Mouse (Mus musculus) liver, embryonic 12.5 days (tissue): Measurements from ENCODE around the gene Tuba3a. TPM values are rescaled to one million over a fixed set of nuclear protein-coding genes. Genes with fewer than 3 reads are reported as not detected.

Source experiments
- ATAC-seq: fragments of 200-750 bp; cut with Nextera tagmentation; 2 replicates; pipeline ENCODE4 v1.8.0; 2017; ENCODE audit warnings: moderate number of reproducible peaks, mild to moderate bottlenecking, moderate library complexity
- H3K27ac ChIP-seq: fragments of 300-500 bp; sonication (generic); 2 replicates; pipeline ENCODE4 v1.5.1; 2016; ENCODE audit warnings: mild to moderate bottlenecking
- H3K27me3 ChIP-seq: fragments of 300-500 bp; sonication (generic); replicated peaks from 2 replicates; pipeline ENCODE4 v1.6.1; 2016; ENCODE audit warnings: mild to moderate bottlenecking, moderate library complexity
- H3K36me3 ChIP-seq: fragments of 300-500 bp; sonication (generic); 2 replicates; pipeline ENCODE4 v1.6.1; 2016; ENCODE audit warnings: mild to moderate bottlenecking, moderate library complexity
- H3K4me1 ChIP-seq: fragments of 300-500 bp; sonication (generic); 2 replicates; pipeline ENCODE4 v1.6.1; 2016
- H3K4me2 ChIP-seq: fragments of 300-500 bp; sonication (generic); 2 replicates; pipeline ENCODE4 v1.6.1; 2016; ENCODE audit warnings: mild to moderate bottlenecking, moderate library complexity
- H3K4me3 ChIP-seq: fragments of 300-500 bp; sonication (generic); 2 replicates; pipeline ENCODE4 v1.5.1; 2016; ENCODE audit warnings: mild to moderate bottlenecking, moderate library complexity
- H3K9ac ChIP-seq: fragments of 300-500 bp; sonication (generic); 2 replicates; pipeline ENCODE4 v1.6.1; 2016; ENCODE audit warnings: mild to moderate bottlenecking, moderate library complexity
- H3K9me3 ChIP-seq: fragments of 300-500 bp; sonication (generic); replicated peaks from 2 replicates; pipeline ENCODE4 v1.6.1; 2016; ENCODE audit warnings: mild to moderate bottlenecking, moderate library complexity
- WGBS: fragments of 180-500 bp; shearing (Covaris S2); methylation state at CpG from one replicate; pipeline ENCODE4 v1.1.7; 2016; ENCODE audit not compliant: insufficient replicate concordance; 5-methylcytosine and 5-hydroxymethylcytosine counted together
- microRNA-seq: library from miRNA; unstranded; fragments of <30 nt; microRNA quantifications from one replicate; pipeline ENCODE4, GENCODE M21; 2017
- polyA plus RNA-seq: library from polyadenylated mRNA; unstranded; fragments of >200 nt; fragmentation: Nextera tagmentation; extraction: Ambion mirVana; gene quantifications from 2 replicates; pipeline ENCODE4 v1.2.1, GENCODE M21; 2016

Tuba3a gene
- polyA plus RNA-seq, 1 experiment from 2014 or later = not detected

DNA sequence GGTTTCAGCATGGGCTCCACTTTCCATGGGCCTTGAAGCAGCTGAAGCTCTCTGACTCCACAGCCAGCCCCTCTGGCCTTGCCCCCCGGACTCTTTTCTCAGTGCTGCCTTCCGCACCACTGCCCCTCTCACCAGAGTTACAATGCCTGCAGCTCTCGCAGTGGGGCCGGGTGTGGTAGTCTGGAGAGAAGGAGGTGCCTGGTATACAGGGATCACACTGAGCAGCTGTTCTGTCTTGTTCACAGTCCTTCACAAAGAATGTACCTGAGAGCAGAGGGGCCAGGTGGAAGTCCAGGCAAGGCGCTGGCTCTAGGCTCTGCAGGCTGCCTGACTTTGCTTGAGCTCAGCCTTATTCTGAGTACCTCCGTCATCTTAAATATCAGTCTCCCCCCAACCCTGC is 49.5 kb downstream of the Tuba3a start:
- 81% methylated on average over 6 of the region's 6 CpGs for WGBS
- H3K27ac ChIP-seq = 0 out of 2 replicates have a peak overlapping the region, but pooled peaks have one; percentile 14
- no peak overlapping the region for H3K9ac ChIP-seq
- no peak overlapping the region for H3K4me2 ChIP-seq
- ATAC-seq = no peak
- H3K4me1 ChIP-seq = peaks cover 32% of the 10 kb centered on the region
- H3K27me3 ChIP-seq = no peaks in the 10 kb centered on the region
- no peaks in the 10 kb centered on the region for H3K36me3 ChIP-seq
- no peaks in the 10 kb centered on the region for H3K9me3 ChIP-seq
- no peak overlapping the region for H3K4me3 ChIP-seq

DNA sequence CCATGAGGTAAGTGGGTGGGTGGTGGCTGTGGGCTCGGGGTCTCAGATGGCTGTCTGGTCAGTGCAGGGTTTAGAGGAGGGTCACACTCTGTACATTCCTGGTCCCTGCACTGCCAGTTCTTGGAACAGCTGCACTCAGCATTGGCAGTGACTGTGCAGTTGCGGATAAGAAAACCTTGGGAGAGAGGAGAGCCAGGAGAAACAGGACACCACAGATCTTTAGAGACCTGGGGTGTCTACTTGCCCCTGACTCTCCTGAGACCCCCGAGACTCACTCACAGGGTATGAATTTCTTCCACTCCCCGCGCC is 51.4 kb downstream of the Tuba3a start:
- H3K9me3 ChIP-seq = no peaks in the 10 kb centered on the region
- H3K4me2 ChIP-seq = no peak overlapping the region
- no peak overlapping the region for H3K9ac ChIP-seq
- H3K4me3 ChIP-seq = no peak overlapping the region
- ATAC-seq = no peak
- 69% methylated on average over 5 of the region's 5 CpGs for WGBS
- H3K36me3 ChIP-seq = no peaks in the 10 kb centered on the region
- no peaks in the 10 kb centered on the region for H3K27me3 ChIP-seq
- peaks cover 38% of the 10 kb centered on the region for H3K4me1 ChIP-seq
- no peak overlapping the region for H3K27ac ChIP-seq

DNA sequence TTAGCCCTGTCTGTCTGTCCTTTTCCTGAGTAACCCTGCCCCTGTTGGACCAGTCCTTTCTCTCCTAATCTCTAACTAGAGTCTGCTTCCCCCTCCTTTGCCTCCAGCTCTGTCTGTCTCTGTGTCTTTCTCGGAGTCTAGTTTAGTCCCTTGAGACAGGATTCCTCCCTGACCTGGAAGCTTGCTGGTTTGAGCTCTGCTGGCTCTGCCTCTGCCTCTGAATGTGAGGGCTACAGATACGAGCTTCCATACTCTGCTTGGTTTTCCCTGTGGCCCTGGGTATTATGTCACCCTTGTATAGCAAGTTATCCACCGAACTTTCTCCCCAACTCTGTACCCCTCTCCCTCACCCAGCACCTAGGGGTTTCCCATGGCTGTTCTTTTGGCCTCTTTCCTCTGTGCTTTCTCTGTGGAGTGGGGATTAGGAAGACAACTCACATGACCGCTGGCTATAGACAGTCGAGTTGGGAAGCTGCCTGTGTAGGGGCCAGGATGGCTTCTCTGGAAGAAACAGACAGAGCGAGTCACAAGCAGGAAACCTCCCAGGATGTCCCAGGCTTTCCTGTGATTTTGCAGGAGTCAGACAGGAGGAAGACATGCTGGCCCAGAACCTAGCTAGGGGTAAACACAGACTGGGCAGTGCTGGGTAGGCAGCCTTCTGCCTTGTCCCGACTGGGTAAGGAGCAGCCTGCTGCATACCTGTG is 51.9 kb downstream of the Tuba3a start:
- WGBS = 50% methylated on average over 7 of the region's 7 CpGs
- no peak overlapping the region for H3K9ac ChIP-seq
- ATAC-seq = no peak
- H3K4me1 ChIP-seq = peaks cover 38% of the 10 kb centered on the region
- H3K4me2 ChIP-seq = no peak overlapping the region
- H3K4me3 ChIP-seq = no peak overlapping the region
- peak overlapping the region; percentile 9; the same call in 1 of the 2 replicates for H3K27ac ChIP-seq
- no peaks in the 10 kb centered on the region for H3K36me3 ChIP-seq
- no peaks in the 10 kb centered on the region for H3K9me3 ChIP-seq
- H3K27me3 ChIP-seq = no peaks in the 10 kb centered on the region

DNA sequence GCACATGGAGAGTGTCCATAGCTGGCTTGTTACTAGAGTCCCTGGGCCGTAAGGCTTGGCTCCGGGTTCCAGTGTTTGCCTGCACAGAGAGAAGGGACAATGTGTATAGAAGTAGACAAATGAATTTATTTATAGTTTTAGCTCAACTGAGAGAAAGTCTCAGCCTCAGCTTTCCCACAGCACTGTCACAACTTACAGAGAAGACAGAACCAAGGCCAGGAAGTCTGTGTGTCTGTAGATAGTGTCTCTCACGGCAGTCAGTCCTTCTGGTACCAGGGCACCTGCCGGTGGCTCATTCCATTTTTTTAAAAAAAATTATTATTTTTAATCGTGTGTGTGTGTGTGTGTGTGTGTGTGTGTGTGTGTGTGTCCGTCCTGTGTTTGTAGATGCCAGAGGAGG is 53.3 kb downstream of the Tuba3a start:
- H3K9me3 ChIP-seq = no peaks in the 10 kb centered on the region
- H3K4me1 ChIP-seq = peaks cover 38% of the 10 kb centered on the region
- H3K36me3 ChIP-seq = no peaks in the 10 kb centered on the region
- peak overlapping the region; percentile 84; the same call in 1 of the 2 replicates for H3K9ac ChIP-seq
- WGBS = 22% methylated on average over 6 of the region's 6 CpGs
- no peak for ATAC-seq
- no peaks in the 10 kb centered on the region for H3K27me3 ChIP-seq
- peak overlapping the region; percentile 81 for H3K4me3 ChIP-seq
- H3K4me2 ChIP-seq = peak overlapping the region; percentile 95
- H3K27ac ChIP-seq = peak overlapping the region; percentile 88

DNA sequence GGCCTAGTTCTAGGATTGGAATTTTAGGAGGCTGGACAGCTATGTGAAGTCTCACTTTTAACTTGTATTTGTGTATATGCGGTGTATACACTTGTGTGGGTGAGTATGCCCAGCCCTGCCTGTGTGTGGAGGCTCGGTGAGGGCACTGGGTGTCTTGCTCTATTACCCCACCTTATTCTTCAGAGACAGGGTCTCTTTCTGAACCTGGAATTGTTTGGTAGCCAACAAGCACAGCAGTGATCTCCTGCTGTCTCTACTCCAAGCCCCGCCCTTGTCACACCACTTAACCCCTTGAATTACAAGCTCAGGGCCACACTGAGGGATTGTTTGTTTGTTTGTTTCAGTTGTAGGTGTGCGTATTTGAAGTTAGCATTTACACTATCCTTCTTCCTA is 53.8 kb downstream of the Tuba3a start:
- peak; percentile 36; the same call in 1 of the 2 replicates for ATAC-seq
- WGBS = 24% methylated on average over 4 of the region's 4 CpGs

DNA sequence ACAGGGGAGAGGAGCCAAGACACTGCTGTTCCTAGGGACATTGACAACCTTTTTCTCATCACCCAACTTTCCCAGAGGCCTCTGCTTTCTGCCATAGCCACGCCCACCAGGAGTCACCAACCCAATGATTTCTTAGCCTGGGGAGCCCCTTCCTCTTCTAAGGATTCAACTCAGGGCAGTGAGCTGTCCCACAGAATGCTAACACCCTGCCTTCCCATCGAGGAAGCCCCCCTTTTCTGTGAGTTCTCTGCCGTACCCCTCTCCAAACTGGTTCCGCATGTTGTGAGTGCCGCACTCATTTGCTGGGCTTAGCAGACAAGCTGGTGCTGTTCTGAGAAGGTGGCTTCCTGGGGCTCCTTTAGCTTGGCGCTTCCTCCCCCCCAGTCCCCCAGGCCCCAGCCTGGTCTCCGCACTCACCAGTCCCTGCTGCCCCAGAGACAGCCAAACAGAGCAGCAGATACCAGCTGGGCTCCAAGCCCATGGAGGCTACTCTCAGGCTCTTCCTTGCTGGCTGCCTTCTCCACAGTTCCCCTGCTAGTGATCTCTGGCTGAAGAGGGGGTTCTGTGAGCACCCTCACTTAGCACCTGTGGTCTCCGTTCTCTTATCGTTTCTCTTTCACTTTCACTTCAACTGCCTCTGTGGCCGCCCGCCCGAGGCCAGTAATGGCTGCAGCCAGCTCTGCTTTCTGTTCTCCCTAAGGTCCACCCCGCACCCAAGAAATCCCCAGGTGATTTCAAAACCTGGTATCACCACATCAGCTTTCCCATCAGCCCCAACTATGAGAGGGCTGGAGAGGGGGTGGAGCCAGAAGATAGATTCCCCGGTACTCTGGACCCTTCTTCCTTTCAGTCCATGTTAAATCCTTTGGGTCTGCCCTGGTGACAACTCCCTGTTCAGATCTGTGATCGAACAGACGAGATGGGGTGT is 54.5 kb downstream of the Tuba3a start, which contains the start of gene Tapbpl:
Tapbpl (minus strand) TSS at position 744 of the 928 bp plus-strand sequence.
- Histone ChIP-seq H3K9ac (peak within 1 kb of the TSS; percentile 84), H3K4me2 (peak within 1 kb of the TSS; percentile 95), H3K4me1 (peaks cover 38% of the 10 kb centered on the region), H3K36me3 (no peaks in the 10 kb centered on the region), H3K9me3 (no peaks in the 10 kb centered on the region), H3K27me3 (no peaks in the 10 kb centered on the region), H3K27ac (peak within 1 kb of the TSS; percentile 88), H3K4me3 (peak within 1 kb of the TSS; percentile 81)
- 2% methylated on average over 16 of the region's 16 CpGs for WGBS
- peak; percentile 63 for ATAC-seq

More for the DNA sequence above, 53.8 kb downstream of the Tuba3a start:
- Histone ChIP-seq H3K9ac (peak overlapping the region; percentile 84), H3K27me3 (no peaks in the 10 kb centered on the region), H3K9me3 (no peaks in the 10 kb centered on the region), H3K4me1 (peaks cover 38% of the 10 kb centered on the region), H3K27ac (peak overlapping the region; percentile 88), H3K4me3 (peak overlapping the region; percentile 81), H3K36me3 (no peaks in the 10 kb centered on the region), H3K4me2 (peak overlapping the region; percentile 95)

DNA sequence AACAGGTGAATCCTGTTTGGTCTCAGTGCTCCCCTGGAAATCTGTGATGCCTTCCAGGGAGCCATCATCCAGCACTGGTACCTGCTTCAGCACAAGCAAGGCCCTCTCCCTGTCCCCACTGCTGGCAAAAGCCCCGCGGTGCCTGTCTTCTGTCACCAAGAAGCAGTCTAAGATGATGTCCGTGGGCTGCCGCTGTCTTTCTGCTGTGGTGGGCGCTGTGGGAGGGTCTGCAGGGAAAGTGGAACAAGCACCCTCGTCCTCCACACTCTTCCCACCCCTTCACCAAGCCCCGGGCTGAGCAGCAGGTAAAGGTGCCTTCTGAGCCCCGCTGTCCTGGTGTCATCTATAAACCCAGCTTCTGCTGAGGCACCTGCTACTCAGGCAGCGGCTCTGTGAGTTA is 55.3 kb downstream of the Tuba3a start:
- WGBS = 62% methylated on average over 9 of the region's 9 CpGs
- no peak overlapping the region; the same call in 1 of the 2 replicates for H3K4me3 ChIP-seq

More for the DNA sequence above, 55.3 kb downstream of the Tuba3a start:
- Histone ChIP-seq H3K27ac (0 out of 2 replicates have a peak overlapping the region, but pooled peaks have one; percentile 27), H3K9me3 (no peaks in the 10 kb centered on the region), H3K36me3 (no peaks in the 10 kb centered on the region), H3K9ac (no peak overlapping the region), H3K4me1 (peaks cover 38% of the 10 kb centered on the region), H3K27me3 (no peaks in the 10 kb centered on the region), H3K4me2 (peak overlapping the region; percentile 95)
- no peak for ATAC-seq

Small RNAs within 50 kb of the gene (microRNA-seq; reads per million reads assigned to microRNA genes)
- not detected for gene Mir8113

Other genes starting within 250 kb of the Tuba3a start
- gene Ing4, start 246.3 kb downstream of the Tuba3a start, polyA plus RNA-seq = 34.4 and 34.6 TPM in 2 replicates
- gene Acrbp, start 236.4 kb downstream of the Tuba3a start, polyA plus RNA-seq = 2.8 and 3.7 TPM in 2 replicates
- gene Lpar5, start 218.1 kb downstream of the Tuba3a start, polyA plus RNA-seq = 1.9 and 2.2 TPM in 2 replicates
- gene Chd4, start 190.1 kb downstream of the Tuba3a start, polyA plus RNA-seq = 38.3 and 40.5 TPM in 2 replicates
- gene Nop2, start 154.1 kb downstream of the Tuba3a start, polyA plus RNA-seq = 83.1 and 85.3 TPM in 2 replicates
- gene Iffo1, start 140.8 kb downstream of the Tuba3a start, polyA plus RNA-seq = 6.6 and 7.3 TPM in 2 replicates
- 1,499 and 1,575 TPM in 2 replicates for gene Gapdh, start 119.6 kb downstream of the Tuba3a start, polyA plus RNA-seq
- 132 and 138 TPM in 2 replicates for gene Ncapd2, start 94.3 kb downstream of the Tuba3a start, polyA plus RNA-seq
- gene Mrpl51, start 94.2 kb downstream of the Tuba3a start, polyA plus RNA-seq = 211 and 222 TPM in 2 replicates
- gene Vamp1, start 70.5 kb downstream of the Tuba3a start, polyA plus RNA-seq = 2.3 and 2.6 TPM in 2 replicates
- gene Tapbpl, start 54.2 kb downstream of the Tuba3a start, polyA plus RNA-seq = 3.8 and 4.0 TPM in 2 replicates
- gene Cd27, start 49.0 kb downstream of the Tuba3a start, polyA plus RNA-seq = 2.6 and 3.2 TPM in 2 replicates
- gene Ltbr, start 27.8 kb upstream of the Tuba3a start, polyA plus RNA-seq = 19.2 and 22.9 TPM in 2 replicates
- 0.23 and 0.50 TPM in 2 replicates for gene Scnn1a, start 34.6 kb upstream of the Tuba3a start, polyA plus RNA-seq
- 23.0 and 23.4 TPM in 2 replicates for gene Tnfrsf1a, start 63.3 kb upstream of the Tuba3a start, polyA plus RNA-seq
- gene Plekhg6, start 94.8 kb upstream of the Tuba3a start, polyA plus RNA-seq = 0.37 and 0.39 TPM in 2 replicates
- gene Cd9, start 208.7 kb upstream of the Tuba3a start, polyA plus RNA-seq = 88.3 and 93.3 TPM in 2 replicates